Mouse (Mus musculus) heart, adult 11 months (tissue): ENCODE data around the gene Slc9a3.

Source experiments
- DNase-seq: peaks from one replicate; pipeline ENCODE4 v3.0.0; 2022

The Slc9a3 gene

GRCm38 (mm10) chr13:74145983-74146622 is 24.8 kb downstream of the Slc9a3 start:
- no peak for DNase-seq

DNA sequence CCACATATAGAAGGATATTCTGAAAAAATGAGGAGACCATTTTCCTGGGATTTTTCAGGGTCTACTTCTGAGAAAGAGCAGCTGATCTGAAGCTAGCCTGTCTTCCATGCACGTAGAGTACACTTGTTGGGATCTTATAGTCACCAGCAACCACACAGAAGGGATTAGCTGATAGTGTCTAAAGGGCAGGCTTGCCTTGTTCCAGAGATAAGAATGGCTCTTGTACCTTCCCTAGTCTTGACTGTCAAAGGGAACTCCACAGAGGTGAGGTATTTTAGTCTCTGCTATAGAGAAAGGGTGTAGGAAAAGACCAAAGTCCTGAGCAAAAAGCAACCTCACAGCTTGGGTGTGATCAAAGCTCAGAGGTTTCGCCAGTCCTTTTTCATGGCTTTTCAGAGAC is 26.1 kb downstream of the Slc9a3 start:
- no peak for DNase-seq

DNA sequence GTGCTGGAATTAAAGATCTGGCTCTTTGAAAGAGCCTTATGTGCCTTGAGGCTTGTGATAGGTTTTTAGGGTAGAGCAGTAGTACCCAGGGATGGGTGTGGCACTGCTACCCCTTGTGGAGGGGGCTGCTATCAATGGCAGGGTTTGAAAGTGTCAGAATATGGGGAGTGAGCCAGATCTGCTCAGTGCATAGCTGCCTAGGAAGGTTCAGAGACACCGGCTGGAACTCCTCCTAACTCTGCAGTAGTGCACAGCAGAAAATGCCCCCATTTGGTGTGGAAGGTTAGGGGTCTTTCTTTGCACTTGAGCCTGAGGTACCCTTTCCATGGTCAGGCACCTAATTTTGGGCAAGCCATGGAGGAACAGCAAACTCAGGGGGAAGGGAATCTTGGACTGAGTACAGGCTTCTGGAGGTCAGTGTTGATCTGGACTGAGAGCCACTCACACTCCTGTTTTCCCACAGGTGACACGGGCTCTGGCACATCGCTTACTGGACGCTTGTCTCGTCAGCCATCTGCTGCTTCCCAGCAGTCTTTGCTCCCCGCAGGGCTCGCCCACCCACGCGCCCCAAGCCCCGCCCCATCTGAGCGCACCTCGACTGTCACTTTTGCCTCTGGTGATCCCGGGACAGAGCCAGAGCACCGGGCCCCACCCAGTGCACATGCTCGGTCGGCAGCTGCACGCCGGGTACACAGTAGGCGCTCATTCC is 45.2 kb downstream of the Slc9a3 start:
- DNase-seq: peak; percentile 95

DNA sequence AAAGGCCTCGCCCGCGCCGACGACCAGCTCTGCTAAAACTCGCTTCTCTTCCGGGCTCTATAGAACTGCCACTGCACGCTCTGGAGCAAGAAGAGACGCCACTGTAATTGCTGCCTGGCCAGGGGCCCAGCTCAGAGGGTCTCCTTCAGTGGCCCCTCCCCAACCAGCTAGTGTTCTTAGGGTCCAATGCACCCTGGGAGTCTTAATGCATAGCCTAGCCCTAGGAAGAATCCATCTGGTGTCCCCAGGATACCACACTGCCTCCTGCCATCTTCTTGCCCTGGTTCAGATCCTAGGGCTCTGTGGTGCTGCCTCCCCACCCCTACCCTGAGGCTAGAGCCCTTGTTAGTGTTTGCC is 45.8 kb downstream of the Slc9a3 start:
- peak; percentile 94 for DNase-seq

GRCm38 (mm10) chr13:74167492-74167891 is 46.2 kb downstream of the Slc9a3 start:
- peak; percentile 92 for DNase-seq

DNA sequence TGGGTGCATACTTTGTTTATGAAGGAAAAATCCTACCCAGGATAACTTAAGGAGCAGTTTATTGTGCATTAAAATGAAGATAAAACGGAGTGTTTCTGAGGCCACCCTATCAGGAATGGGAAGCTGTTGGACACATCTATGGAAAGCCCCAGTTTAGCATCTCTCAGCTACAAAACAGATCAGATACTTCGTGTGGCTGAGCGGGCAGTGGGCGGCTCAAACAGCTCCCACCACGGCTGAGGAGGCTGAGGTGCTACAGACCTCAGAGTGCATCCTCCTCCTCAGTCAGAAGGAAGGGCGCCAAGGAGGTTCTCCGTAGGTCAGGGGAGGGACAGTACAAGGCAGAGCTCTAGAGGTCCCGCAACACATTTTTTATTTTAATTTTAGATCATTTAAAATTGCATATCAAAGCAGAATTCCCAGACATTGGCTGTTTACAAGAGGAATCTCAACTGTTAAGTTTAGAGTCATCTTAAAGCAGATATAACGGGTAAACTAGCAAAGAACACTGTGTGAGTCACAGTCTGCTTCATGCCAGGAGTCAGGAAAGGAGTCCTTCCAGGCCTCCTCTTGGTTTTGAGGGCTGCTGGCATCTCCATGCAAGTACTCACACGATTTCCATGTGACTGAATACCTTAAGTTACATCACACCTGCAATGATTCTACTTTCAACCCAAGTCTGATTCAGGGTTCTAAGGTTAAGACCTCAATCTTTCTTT is 48.3 kb downstream of the Slc9a3 start:
- DNase-seq: peak; percentile 37

GRCm38 (mm10) chr13:74172036-74172435 is 50.8 kb downstream of the Slc9a3 start:
- DNase-seq: peak; percentile 69

DNA sequence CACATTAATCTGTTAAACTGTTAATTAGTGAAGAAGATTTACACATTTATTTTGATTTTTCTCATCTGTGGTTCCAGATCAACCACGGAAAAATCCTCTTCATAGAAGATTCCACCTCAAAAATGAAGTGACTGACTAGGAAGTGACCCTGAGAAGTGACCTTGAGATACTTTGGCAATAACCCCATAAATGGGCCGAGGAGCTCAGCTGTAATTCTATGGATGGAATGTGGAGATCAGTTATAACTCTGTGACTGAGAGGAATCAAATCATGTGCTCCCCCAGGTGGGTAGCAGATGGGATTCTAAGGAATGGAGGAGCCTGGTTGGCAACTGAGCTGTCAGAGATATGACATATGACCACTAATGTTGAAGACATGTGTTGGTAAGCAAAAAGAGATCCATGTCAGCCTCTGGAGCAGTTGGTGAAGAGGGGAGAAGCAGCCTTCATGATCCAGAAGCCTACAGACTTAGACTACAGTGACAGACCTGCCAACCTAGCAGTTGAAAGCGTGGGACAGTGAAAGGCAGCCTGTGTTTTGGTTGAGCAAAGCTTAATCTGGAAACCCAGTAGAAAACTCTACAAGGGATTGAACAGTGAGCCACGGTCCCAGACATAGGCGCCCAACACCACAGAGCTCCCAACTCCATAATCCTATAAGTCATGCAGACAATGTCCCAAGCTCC is 61.9 kb downstream of the Slc9a3 start:
- DNase-seq: peak; percentile 70

- no peak for DNase-seq
Measured at GRCm38 (mm10) chr13:74192613-74193012, 71.4 kb downstream of the Slc9a3 start.

- DNase-seq: no peak
Measured at GRCm38 (mm10) chr13:74196451-74196850, 75.2 kb downstream of the Slc9a3 start.

GRCm38 (mm10) chr13:74208317-74208985 is 87.2 kb downstream of the Slc9a3 start, which contains the start of gene Exoc3:
Exoc3 (minus strand) TSS chr13:74208732.
- peak; percentile 99 for DNase-seq

- no peak for DNase-seq
Measured at GRCm38 (mm10) chr13:74208986-74209345, 87.7 kb downstream of the Slc9a3 start.

DNA sequence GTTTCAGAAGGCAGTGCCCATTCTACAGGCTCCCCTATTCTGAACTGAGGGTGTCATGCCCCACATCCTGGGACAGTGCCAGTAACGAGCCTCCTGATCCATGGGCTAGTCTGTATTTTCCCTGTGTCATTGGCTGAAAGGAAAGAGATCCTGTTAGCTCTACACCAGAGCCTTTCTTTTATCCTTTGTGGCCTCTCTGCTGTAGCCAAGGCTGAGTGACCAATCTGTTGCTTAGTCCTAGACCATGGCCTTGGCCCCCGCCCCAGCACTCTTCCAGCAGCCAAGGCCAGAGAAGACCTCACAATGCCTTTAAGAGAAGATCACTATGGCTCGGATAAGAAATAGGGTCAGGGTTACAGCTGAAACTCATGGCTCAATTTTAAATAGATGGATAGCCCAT is 97.2 kb downstream of the Slc9a3 start:
- no peak for DNase-seq
